Mouse (Mus musculus) ES-CJ7 (cell line): Measurements from ENCODE around the gene Ntn1.
A peak's percentile ranks its signal among the peaks of the same experiment; 100 is the strongest.

Source experiments
- DNase-seq: peaks from one replicate; pipeline ENCODE4 v3.0.0; 2011; ENCODE audit warnings: low read depth, low spot score

The Ntn1 gene

DNA sequence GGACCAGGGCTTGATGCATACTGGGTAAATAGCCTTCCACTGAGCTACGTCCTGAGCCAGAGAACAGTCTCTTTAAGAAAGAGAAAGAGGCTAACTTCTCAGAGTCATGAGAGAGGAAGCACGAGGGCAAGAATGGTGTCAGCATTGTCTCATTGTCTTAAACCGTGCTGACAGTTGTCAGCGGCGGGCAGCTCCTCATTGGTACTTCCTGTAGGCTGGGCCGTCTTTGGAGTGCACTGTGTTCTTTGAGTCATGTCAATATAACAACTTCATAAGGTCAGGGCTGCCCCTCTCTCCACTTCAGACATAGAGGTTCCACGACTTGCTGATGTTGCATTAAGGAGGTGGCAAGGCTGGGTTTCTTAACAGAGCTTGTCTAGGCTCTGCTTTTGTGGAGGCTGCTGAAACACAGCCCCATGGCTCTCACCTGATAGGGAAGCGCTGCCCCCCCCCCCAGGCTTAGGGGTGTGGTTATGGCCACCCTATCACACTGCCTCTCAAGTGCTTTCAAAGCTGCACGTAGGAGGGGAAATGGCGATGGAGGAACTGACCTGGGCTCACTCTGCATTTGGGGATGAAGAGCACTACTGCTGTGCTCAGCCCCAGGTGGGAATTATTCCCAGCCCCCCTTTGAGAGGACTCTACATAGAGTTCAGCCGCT, 6.8 kb upstream of the Ntn1 start:
- no peak for DNase-seq

GRCm38 (mm10) chr11:68405576-68405975, 5.0 kb upstream of the Ntn1 start:
- DNase-seq = no peak

- peak; percentile 58 for DNase-seq
Measured at GRCm38 (mm10) chr11:68404185-68404584, 3.6 kb upstream of the Ntn1 start.

DNA sequence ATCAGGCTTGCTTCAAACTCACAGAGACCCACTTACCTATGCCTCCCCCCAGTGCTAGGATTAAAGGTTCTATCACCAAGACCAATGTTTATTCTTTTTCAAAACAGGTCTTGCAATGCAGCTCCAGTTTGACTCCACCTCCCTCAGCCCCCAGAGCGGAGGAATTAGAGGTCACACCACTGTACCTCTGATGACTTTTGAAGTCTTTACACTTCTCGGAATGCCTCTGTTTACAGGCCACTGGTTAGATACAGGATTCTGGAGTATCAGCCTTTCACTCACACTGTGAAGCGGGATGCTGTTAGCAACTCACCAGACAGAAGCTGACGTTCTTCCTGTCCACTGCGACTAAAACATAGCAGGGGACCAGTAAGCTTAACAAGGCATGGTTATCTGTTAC, 805 bp upstream of the Ntn1 start:
- peak; percentile 74 for DNase-seq

- peak; percentile 71 for DNase-seq
Measured at GRCm38 (mm10) chr11:68400021-68400671, 477 bp downstream of the Ntn1 start.

DNA sequence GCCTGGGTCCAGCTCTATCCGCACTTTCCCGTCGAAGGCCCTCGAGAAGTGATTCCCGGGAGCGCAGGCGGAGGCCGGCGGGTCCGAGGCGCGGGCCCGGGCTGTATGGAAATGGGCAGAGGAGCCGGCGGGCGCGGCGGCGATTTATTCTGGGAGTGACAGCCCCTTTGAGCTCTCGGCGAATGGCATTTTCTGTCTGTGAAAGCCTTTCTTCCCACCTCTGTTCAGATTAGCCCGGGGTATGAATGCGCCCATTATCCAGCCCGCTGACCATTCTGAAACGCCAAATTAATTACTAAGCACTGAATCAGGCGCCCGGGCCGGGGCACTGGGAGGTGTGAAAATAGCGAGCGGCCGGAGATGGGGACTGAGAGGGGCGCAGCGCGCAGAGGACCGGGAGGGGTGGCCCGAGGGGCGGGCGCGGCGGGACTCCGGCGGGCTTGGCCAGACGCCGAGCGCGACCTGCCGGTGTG, 1.0 kb downstream of the Ntn1 start:
- DNase-seq = peak; percentile 46

DNA sequence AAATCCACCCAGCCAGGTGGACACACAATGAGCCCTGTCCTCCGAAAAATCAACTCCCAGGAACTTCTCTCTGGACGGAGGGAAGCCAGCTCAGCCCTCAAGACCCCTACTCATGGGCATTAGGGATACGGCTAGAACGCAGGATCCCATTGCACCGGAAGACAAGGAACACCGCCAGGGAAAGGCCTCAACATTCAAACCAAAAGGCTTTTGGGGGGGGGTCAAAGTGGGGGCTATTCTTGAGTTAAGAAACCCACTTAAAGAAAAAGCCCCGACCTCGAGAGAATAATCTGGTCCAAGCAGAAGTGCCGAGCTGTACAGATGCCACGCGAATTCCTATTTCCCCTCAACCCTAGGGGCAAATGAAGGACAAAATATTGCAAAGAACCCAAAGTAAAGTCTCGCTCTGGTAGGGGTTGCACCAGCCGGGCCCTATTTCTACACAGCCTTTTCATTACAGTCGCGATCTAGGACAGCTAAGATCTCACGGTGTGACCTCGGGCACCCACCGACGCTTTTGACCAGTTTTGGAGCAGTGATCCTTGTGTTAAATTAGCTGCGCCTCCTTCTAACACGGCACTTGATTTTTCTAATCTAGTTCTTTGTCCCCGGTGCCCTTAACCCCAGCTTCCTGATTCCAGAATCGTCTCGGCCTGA, 1.6 kb downstream of the Ntn1 start:
- DNase-seq = no peak

GRCm38 (mm10) chr11:68395546-68395945, 5.1 kb downstream of the Ntn1 start:
- DNase-seq = no peak

DNA sequence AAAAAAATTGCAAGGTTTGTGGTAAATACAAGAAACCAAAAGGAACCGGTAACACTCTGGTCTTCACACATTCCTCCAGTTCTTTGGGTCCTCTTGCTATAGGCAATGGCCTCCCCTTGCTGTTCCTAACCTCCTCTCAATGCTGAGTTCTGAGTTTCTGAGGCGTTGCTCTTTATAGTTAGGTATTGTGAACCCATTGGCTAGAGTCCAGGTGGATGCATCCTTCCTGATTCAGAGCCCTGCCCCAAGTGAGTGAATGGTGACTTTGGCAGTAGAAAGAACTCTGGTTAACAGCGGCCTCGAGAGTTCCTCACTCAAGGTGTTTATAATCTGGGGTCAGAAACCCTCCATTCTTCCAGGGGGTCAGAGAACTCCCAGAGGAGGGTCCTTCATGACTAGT, 5.9 kb downstream of the Ntn1 start:
- peak; percentile 61 for DNase-seq

DNA sequence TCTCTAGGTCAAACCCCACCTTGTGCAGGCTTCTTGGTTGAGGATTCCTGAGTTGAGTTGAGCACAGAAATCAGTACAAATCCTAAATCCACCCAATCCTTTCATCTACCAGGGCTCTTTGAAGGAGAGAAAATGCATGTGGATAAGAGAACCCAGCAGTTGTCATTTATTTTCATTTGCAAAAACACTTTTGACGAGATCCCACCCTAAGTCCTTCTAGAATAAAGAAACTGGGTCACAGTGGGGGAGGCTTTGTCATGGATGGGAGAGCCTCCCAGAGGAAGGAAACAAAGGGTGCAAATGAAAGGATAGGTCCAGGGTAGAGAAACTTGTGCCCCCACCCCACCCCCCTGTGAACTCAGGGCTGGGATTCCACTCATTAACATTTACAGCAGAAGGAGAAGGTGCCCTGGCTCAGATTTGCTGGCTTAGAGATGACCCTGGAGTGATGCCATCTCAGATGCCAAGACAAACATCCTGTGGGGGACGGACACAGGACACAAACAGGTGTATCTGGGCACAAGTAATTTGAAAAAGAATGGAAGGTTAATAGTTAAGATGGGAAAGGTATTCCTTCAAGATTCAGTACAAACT, 6.6 kb downstream of the Ntn1 start:
- peak; percentile 96 for DNase-seq

- peak; percentile 62 for DNase-seq
Measured at GRCm38 (mm10) chr11:68390381-68391287, 10.0 kb downstream of the Ntn1 start.

DNA sequence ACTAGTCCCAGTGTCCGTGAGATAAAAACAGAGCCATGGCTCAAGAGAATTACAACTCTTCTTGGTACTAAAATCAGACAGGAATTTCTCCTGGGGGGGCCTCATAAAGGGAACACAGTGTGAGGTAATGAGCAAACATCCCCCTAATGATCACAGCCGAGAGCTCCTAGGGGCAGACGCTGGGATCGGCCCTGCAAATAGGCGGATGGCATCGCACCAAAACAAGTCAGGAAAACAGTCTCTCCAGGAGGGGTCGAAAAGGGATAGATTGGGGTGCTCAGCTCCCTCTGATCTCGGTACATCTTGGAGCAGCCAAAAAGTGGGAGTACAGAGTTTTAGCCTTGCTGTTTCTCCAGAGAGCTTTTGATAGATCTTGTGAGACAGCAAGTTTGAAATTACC, 11.0 kb downstream of the Ntn1 start:
- no peak for DNase-seq

DNA sequence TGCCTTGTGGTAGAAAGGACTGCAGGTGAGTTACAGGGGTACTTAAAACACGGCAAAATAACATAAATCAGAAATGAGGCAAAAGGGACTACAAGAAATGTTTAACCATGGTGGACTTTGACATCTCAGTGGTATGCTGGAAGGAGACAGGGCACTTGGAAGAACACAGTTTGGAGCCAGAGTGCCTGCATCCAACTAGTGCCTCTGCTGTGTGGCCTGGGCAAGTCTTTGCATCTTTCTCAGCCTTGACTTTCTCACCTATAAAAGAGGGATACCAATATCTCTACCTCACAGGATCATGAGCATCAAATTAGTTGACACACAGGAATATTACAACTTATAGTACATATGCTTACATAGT, 12.0 kb downstream of the Ntn1 start:
- no peak for DNase-seq

DNA sequence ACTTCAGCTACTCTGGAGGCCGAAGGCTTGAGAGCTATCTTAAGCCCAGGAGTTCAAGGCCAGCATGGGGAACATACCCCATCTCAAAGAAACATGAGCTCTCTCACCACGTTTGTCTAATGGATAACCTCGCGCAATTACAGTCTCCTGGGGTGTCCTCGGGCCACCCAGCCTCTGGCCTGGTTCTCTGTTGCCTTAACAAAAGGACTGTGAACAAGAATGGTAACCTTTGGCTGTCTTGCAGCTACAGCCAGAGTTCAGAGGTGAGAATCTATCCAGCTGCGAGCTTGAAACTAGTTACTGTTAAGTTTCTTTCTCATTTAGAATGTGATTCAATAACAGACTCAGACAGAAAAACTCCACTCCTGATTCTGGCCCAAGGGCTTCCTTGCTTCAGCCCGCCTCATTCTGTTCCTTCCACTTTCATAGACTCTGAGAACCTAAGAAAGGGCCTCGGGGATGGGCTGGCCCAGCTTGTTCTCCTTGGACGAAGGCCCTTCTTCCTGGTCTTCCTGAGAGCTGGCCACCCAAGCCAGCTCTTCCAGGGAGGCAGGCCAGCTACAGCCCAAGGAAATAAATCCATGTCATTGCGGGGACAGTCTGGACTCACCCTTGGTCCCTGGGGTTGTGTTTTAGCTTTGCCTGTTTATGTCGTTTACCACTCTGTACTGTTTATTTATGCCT, 12.5 kb downstream of the Ntn1 start:
- peak; percentile 69 for DNase-seq

DNA sequence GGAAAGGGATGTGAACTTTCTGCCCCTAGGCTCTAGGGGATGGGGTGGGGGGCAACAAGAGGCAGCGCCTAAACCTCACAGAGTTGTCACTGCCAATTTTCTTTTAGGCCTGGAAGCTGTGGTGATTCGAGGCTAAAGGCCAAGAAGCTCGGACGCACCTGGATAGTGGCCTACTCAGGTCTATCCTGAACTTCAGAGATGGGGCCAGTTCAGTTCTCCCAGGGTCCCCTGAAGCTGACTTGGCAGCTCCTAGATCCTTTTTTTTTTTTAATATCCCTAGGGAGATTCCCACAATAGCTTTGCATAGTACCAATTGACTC, 13.2 kb downstream of the Ntn1 start:
- DNase-seq = no peak

GRCm38 (mm10) chr11:68386589-68387440, 13.8 kb downstream of the Ntn1 start:
- peak; percentile 56 for DNase-seq

GRCm38 (mm10) chr11:68385921-68386588, 14.6 kb downstream of the Ntn1 start:
- DNase-seq = peak; percentile 23

DNA sequence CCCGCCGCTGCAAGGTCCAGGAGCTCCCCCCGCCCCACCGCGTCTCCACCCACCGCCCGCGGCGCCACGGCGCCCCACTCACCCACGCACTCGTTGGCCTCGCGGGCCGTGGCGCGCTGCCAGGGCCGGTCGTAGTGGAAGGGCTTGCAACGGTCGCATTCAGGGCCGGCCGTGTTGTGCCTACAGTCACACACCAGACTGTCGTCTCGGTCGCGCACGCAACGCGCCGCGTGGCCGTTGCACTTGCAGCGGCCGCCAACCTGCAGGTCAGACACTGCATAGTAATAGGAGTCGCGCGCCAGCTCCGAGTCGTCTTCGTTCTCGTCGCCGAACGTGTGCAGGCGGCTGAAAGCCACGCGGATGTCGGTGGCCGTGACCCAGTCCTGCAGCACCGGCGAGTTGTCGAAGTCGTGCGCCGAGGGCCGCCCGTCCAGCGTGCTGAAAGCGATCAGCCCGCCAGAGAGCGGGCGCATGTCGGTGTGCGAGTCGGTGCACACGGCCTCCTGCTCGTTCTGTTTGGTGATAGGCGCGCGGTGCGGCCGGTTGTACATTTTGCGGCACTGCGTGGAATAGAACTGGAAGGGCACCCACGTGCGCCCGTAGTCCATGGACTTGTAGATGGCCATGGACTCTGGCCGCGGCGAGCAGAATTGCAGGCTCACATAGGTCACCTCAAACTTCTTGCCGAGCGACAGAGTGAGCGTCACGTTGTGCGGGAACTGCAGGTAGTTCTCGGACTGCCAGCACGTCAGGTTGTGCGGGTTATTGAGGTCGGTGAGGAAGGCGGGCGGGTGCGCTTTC, 15.4 kb downstream of the Ntn1 start:
- DNase-seq = peak; percentile 44

GRCm38 (mm10) chr11:68384592-68385020, 16.0 kb downstream of the Ntn1 start:
- DNase-seq = peak; percentile 41
